Mouse (Mus musculus): ENCODE results near the gene Kif3a.

DNA sequence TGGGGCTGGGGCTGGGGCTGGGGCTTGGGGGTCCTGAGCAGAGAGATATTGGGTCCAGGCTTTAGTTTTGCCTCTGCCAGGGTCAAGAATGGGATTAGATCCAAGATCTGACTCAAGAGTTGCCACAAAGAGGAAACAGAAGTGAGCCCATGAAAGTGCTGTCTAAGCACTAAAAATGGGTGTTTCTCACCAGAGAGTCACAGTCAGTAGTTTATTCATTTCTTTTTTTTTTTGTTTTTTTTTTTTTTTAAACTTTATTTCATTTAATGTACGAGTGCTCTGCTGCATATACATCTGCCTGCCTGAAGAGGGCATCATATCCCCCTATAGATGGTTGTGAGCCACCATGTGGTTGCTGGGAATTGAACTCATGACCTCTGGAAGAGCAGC is 35.0 kb upstream of the Kif3a start:
- TF ChIP-seq GATA1 (IDR thresholded peaks at IDR 0.05; ENCODE audit: low read length) = no peak
- TF ChIP-seq TAL1 (IDR thresholded peaks at IDR 0.05; ENCODE audit: low read length) = no peak
